Mouse (Mus musculus): ENCODE measurements at regions not wholly inside any gene's neighbourhood (a gene's known extent, or its start where the extent isn't known, plus 50 kb on each side); places are given as distances from the start of the nearest gene placed in this dataset.

DNA sequence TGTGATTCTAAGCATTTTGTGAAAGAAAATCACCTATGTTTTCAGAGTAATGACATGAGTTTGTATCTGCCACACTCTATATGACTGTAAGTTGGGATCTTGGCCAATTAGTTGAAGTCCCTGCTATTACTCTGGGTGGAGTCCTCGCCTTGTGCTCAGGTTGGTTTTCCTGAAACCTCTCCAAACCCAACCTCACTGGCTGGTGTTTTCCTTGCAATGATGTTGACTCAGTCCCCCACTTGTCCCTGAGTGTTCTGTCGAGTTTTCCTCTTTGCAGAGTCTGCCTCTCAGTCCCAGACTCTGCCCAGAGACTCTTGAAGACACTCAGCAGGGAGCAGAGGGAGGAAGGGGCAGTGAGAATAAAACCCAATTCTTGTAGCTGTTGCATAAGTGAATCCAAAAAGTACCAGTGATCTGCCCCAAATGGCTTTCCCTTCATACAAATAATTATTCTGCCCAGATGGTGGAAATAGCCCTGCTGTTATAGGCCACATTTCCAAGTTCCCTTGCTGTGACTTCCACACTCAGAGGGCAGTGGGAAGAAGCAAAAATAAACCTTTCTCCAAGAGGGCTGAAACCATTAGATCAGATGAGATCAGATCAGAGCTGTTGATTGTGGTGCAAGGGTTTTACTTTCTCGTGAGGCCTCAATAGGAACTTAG is 694.3 kb downstream of the Hs3st4 start:
- peak; percentile 7 to 43 for DNase-seq

DNA sequence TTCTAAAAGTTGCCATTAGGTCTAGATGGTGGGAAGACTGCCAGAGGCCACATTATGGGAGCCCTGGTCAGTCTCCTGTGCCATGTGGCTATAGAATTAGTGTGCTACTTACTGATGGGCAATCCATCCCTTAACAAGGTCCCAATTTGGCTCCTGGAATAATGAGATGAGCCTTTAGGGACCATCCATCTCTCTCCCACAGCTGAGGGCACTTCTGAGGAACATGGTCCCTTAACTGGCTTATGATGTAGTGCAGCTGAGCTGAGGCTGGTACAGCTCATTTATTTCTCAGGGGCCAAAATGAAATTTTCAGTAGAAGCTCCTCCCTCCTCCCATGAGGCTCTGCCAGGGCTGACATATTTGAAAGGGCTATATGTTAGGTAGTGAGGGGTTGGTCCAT is 697.9 kb downstream of the Hs3st4 start:
- DNase-seq, result no peak

DNA sequence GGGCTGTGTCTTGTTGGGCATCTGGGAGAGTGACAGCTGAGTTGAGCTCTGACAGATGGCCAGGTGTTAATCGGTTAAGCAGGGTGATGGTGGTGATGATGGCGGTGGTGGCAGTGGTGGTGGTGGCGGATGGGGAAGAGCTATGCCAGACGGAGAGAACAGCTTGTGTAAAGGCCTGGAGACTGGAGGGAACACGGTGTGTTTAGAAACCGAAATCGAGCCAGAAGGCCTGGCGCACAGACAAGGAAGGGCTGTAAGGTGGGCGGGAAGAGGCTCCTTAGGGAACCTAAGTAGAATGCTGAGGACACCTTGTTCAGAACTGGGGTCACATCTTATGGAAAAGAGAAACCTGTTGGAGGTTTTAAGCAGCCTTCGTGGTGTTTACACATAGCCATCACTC is 698.5 kb downstream of the Hs3st4 start:
- peak; percentile 24 to 29 for DNase-seq

GRCm38 (mm10) chr7:124681820-124682219 is 699.2 kb downstream of the Hs3st4 start:
- DNase-seq, result no peak

DNA sequence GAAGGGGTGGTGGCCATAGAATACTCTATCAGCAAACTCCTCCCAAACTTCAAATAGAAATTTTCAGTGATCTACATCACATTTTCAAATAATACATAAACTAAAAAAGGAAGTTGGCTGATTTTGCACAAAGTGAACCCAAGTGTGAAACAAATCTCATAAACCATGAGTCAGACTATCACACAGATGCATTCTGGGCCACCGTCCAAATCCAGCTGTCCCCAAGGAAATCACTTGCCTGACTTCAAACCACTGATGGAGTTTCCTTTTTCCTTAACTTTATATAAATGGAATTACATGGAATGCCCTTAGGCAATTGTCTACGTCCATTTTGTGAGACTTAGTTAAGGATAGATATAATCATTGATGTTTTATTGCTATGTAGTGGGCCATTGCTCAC is 702.8 kb downstream of the Hs3st4 start:
- DNase-seq, result no peak

- DNase-seq, result no peak
Measured at GRCm38 (mm10) chr7:124704163-124704824, 721.6 kb downstream of the Hs3st4 start.

DNA sequence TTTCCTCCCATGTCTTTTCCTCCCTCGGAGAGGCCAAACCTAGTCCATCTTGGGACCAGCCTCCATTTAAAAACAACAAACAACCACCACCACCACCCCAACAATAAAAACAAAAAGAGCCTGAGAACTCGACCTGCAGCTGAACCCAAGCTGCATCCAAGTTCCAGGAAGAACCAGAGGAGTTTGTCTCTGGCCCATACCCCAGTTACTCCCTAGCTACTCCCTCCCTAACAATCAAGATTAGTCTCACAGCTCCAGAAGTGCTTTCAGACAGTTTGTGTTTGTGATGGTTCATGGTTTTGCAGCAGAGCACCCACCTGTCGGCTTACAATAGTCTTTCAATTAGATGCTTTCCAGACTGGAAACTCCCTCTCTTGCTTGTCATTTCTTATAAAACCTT is 724.5 kb downstream of the Hs3st4 start:
- no peak for DNase-seq

DNA sequence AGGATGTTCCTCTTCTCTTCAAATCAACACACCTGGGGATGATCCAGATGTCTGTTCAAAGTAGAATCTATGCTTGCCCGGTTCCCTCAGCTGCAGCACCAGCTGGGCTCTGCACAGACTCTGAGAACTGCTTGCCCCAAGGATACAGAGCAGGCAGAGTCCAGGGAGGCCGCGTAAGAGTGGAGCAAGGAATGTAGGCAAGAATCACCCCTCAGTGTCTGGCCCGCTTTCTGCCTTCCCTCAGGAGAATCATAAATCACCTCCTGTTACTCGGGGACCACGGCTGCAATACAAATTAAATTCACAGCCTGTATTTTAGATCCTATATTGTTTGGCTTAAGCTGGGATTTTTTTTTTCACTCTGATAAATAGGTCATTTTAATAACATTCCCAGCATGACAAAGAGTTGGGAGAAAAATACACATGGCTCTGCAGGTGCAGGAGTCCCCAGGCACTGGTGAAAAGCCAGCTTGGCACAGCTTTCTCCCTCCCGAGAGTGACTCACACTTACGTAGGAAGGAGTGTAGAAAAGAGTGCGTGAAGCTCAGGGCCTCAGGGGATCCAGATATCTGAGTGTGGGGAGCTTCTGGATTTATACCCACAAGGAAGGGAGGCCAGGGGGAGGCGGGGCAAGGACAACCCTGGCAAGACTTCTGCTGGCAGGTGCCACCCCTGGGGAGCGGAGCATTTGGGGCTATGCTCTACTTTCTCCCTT is 726.3 kb downstream of the Hs3st4 start:
- DNase-seq, result peak; percentile 76 to 80

- no peak for DNase-seq
Measured at GRCm38 (mm10) chr7:124720927-124721326, 723.5 kb upstream of the Kdm8 start.

- DNase-seq, result no peak
Measured at GRCm38 (mm10) chr7:124742086-124742485, 702.4 kb upstream of the Kdm8 start.

DNA sequence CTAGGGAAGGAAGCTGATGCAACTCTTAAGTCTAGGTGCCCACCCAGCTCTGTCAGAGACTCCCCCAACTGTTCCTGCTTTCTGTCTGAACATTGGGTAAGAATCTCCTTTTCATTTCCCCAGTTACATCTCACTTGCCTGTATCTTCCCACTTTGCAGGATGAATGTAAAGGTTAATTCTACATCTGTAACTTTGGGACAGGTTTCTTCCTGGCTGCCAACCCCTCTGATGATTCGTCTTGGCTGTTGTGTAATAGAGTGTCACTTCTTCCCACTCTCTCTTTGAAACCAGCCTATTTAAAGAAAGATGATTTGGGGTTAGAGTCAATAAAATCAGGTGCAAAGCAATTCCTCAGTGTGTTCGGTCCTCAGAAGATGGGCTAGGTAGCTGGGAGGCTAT is 698.2 kb upstream of the Kdm8 start:
- no peak for DNase-seq

GRCm38 (mm10) chr7:124748396-124748795 is 696.1 kb upstream of the Kdm8 start:
- DNase-seq, result no peak

DNA sequence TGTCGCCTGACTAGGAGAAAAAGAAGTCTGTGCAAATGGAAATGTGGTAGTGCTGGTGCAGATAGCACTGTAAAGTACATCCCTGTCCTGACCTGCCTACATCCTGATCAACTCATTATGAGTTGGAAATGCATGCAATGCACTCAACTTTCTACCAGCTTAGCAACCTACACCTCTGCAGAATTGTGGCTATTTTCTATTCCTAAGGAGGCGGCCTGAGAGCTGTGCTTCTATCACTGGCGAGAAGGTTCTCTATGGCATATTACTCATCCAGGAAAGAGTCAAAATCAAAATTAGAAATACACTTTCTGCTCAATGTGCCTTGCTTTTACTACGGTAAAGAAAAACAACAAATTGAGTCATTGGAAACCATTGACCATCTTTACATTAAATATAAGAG is 685.4 kb upstream of the Kdm8 start:
- no peak for DNase-seq

DNA sequence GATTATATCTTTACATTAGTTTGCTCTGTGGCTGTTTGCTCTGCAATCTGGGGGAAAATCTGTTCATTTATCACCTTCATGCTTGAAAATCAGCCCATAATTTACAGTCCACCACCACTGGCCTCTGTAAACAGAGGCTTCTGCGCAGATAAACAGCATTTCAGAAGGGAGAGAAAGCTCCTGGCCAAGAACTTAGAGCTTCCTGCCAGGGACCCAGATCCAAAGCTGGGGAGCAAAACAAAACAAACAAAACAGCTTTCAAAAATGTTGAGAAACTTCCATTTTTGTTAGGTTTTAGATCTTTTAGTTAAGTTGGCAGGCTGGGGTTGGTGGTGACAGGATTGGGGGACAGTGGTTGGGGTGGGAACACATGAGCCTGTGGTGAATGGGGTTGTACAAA is 666.7 kb upstream of the Kdm8 start:
- no peak for DNase-seq

DNA sequence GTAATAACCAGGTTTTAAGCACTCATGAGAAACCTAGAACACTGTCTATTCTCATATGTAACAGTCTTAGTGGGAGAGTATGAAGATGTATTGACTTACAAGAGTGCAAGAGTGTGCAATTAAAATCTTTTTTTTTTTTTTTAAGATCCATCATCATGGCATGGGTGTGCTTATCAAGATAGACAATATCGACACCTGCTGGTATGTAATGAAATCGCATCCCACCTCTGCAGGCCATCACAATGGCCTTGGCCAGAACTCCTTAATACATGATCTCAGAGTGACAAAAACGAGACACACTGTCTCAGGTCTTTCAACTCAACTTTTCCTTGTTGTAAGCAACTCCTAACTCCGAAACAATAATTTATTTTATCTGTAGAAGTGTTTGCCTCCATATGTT is 661.7 kb upstream of the Kdm8 start:
- DNase-seq, result peak; percentile 41 to 56

DNA sequence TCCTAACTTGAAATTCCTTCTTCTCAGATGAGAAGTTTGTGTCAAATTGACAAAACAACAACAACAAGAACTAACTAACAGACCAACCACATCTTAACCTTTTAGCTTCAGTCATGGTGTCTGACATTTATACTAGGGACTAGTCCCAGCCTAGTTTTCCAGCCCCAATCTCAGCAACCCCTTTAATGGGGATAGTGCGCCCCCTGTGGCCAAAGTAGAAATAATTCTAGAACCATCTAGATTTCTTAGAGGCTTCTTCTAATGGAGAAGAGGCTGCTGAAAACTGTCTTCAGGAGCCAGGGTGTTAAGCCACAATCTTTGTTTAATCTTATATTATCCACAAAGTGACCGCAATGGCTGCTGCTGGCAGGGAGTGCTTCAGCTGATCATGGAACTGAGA is 659.5 kb upstream of the Kdm8 start:
- no peak for DNase-seq

DNA sequence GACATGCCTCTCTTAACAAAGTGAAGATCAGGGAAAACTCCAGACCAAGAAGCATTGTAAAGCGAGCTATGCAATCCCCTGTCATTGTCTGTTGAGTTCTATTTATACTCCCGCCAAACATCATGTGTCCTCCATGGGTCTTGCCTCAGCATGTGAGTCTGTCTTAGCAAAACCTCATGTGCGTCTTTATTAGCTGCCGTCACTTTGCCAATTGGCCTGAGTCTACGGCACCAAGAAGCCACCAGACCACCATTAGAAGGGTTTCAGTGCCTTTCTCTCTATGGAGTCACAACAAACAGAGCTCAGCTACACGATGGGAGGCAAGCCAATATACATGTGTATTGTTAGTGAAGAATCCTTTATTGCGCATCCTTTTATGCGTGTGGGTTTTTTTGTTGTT is 658.6 kb upstream of the Kdm8 start:
- no peak for DNase-seq

- DNase-seq, result peak; percentile 63 to 74
Measured at GRCm38 (mm10) chr7:124788781-124789180, 655.7 kb upstream of the Kdm8 start.

DNA sequence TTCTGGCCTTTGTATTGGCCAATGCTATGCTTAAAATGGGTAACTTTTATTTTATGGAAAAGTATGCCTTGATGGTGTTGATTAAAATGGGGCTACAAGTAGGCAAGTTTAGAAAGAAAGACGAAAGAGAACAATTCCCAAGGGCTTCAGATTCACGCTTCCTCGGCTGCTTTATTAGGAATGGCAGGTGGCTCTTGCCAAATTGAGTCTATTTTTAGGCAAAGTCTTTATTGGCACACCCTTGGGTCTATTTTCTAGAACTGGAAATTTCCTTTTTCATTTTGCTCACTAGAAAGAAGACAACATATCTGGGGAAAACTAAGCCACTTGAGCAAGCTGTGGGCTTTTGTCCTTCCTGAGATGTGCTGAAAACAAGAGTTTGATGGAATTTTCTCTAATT is 641.4 kb upstream of the Kdm8 start:
- DNase-seq, result peak in 1 of 2 experiments; percentile 31

DNA sequence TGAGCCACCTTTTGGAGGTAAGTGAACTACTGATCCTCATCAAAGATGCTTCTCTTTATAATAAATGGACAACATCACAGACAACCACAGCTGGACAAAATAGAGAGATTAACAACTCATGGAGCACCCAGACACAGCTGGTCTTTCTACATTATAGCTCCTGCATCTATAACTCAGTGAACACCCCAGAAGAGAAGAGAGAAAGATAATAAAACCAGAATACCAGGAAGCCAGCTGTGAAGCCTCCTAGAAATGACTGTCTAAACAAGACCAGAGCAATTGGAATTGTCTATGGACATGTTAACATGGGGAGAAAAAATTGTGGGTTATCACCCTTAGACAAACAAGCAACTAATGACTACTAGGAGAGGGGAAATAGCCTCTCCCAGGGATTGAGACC is 609.8 kb upstream of the Kdm8 start:
- no peak for DNase-seq

DNA sequence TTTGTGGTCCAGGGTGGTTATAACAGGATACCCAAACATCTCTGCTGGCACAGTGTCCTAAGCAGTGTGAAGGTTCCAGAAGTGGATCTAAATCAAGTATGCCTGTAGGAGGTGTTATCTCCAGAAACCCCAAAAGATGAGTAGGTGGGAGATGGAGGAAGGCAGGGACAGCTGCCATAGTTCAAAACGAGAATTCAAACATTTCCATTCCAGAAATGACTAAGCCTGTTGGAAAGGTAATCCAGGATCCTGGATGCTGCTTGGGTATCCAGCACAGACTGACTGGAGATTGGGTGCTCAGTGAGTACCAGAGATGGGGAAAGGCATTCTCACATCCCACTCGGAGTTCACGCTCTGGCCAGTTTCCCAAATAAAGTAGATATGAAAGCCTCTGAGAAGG is 607.9 kb upstream of the Kdm8 start:
- DNase-seq, result no peak

DNA sequence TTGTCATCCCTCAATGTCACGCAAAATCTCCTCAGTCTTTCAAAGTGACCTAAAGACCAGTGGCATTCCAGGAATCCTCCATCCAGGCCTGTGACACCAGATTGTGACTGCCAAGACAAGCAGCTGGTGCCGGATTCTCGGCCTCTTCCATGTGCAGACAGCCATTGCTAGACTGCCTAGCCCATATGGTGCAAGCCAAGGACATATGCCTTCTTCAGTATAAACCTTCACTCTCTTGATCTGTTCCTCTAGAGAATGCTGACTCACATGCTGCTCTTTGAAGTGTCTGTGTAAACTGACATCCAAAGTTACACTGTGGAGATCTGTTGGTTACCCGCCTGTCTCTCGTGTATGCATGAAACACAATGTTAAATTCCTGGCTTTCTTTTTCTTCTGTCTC is 589.4 kb upstream of the Kdm8 start:
- DNase-seq, result peak; percentile 49 to 60

DNA sequence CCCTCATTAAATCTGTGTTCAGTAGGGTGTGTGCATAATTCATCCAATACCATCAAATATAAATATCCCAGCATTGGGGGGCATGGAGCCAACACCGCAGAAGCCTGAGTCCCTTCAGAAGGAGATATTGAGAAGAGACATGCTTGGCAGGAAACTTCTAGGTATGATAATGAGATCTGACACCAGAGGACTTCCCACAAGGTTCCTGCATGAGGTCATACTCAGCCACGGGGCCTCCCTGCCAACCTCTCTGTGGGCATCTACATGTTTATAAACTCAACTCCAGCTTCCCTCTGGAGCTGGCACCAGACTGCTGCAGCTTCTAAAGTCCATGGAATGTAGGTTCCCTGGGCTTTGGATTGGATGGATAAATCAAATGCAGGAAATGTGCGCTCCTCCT is 587.4 kb upstream of the Kdm8 start:
- peak; percentile 16 to 20 for DNase-seq

DNA sequence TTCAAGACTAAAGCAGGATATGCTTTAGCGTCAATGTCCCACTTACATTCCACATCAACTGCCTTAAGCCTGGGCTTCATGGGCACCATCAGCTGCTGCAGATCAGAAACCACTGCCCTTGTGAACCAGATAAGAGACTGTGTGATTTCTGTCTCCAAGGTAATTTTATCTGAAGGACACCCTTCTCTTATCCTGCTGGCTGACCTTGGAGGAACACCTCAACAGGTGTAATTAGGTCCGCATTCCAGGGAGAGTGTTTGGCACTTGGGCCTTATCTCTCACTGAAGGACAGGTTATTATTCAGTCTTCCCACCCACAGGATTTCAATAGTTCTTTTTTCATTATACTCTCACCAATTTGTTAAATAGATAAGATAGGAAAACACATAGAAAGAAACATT is 583.1 kb upstream of the Kdm8 start:
- no peak for DNase-seq
